Mouse (Mus musculus) intestine, postnatal 0 days (tissue): ENCODE results near the gene Atp13a4. TPM values are rescaled to one million over a fixed set of nuclear protein-coding genes. Genes with fewer than 3 reads are reported as not detected.
A peak's percentile ranks its signal among the peaks of the same experiment; 100 is the strongest.

Source experiments
- ATAC-seq: fragments of 200-750 bp; cut with Nextera tagmentation; 2 replicates; pipeline ENCODE4 v1.8.0; 2017; ENCODE audit warnings: mild to moderate bottlenecking, moderate TSS enrichment, moderate library complexity
- H3K27ac ChIP-seq: fragments of 300-500 bp; sonication (generic); 2 replicates; pipeline ENCODE4 v1.5.1; 2014; ENCODE audit warnings: mild to moderate bottlenecking, low read depth, low read length, moderate library complexity
- H3K27me3 ChIP-seq: fragments of 300-500 bp; sonication (generic); replicated peaks from 2 replicates; pipeline ENCODE4 v1.6.1; 2014; ENCODE audit warnings: low read length, mixed read lengths; ENCODE audit not compliant: control insufficient read depth, insufficient read depth
- H3K36me3 ChIP-seq: fragments of 300-500 bp; sonication (generic); 2 replicates; pipeline ENCODE4 v1.6.1; 2014; ENCODE audit warnings: mild to moderate bottlenecking, moderate library complexity; ENCODE audit not compliant: control insufficient read depth, insufficient read depth
- H3K4me1 ChIP-seq: fragments of 300-500 bp; sonication (generic); replicated peaks from 2 replicates; pipeline ENCODE4 v1.6.1; 2014; ENCODE audit warnings: antibody characterized with exemption, low read length, mixed read lengths; ENCODE audit not compliant: control insufficient read depth, insufficient read depth
- H3K4me2 ChIP-seq: fragments of 300-500 bp; sonication (generic); replicated peaks from 2 replicates; pipeline ENCODE4 v1.6.1; 2014; ENCODE audit warnings: low read depth, mild to moderate bottlenecking, moderate library complexity
- H3K4me3 ChIP-seq: fragments of 300-500 bp; sonication (generic); 2 replicates; pipeline ENCODE4 v1.5.1; 2014; ENCODE audit warnings: low read depth, low read length
- H3K9ac ChIP-seq: fragments of 300-500 bp; sonication (generic); 2 replicates; pipeline ENCODE4 v1.6.1; 2014; ENCODE audit warnings: mild to moderate bottlenecking, low read depth, low read length
- H3K9me3 ChIP-seq: fragments of 300-500 bp; sonication (generic); 2 replicates; pipeline ENCODE4 v1.6.1; 2016; ENCODE audit warnings: mixed run types; ENCODE audit not compliant: control insufficient read depth
- CTCF ChIP-seq: sonication (generic); IDR thresholded peaks from 2 replicates; pipeline ENCODE4 v1.5.1; 2016; ENCODE audit warnings: low read depth, mild to moderate bottlenecking, control low read depth, antibody characterized with exemption, moderate library complexity
- WGBS: fragments of 180-500 bp; shearing (Covaris S2); extraction: QIAGEN DNeasy Blood & Tissue Kit; methylation state at CpG from one replicate; pipeline ENCODE4 v1.1.7; 2014; 5-methylcytosine and 5-hydroxymethylcytosine counted together
- polyA plus RNA-seq: library from polyadenylated mRNA; unstranded; fragments of >200 nt; fragmentation: Nextera tagmentation; extraction: Ambion mirVana; gene quantifications from 2 replicates; pipeline ENCODE4 v1.2.1, GENCODE M21; 2015

Atp13a4 gene
- polyA plus RNA-seq, 1 experiment from 2014 or later: not detected

DNA sequence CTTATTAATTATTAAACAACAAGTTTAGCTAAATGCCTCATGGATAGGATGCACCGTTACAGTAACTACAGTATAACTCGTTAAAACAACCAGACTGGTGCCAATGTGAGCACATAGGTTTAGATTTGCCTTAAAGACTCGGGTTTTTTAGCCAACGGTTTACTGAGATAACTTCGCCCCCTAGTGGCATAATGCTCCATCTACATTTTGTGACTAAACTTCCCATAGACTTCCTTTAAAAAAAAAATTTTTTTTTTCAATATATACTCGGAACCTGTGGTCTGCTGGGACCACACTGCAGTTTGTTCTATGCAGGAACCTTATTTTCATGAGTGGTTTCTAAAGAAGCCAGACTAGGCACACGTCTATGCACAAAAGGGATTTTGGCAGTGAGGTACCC is 16.2 kb upstream of the Atp13a4 start:
- no peaks in the 10 kb centered on the region for H3K27me3 ChIP-seq
- H3K9me3 ChIP-seq: no peaks in the 10 kb centered on the region
- peak overlapping the region; percentile 54 for H3K4me2 ChIP-seq
- no peak overlapping the region for H3K9ac ChIP-seq
- H3K27ac ChIP-seq: no peak overlapping the region
- no peak overlapping the region for H3K4me3 ChIP-seq
- H3K4me1 ChIP-seq: no peaks in the 10 kb centered on the region
- peak; percentile 75 for TF ChIP-seq CTCF
- 4% methylated on average over 7 of the region's 7 CpGs for WGBS
- H3K36me3 ChIP-seq: no peaks in the 10 kb centered on the region
- no peak for ATAC-seq

DNA sequence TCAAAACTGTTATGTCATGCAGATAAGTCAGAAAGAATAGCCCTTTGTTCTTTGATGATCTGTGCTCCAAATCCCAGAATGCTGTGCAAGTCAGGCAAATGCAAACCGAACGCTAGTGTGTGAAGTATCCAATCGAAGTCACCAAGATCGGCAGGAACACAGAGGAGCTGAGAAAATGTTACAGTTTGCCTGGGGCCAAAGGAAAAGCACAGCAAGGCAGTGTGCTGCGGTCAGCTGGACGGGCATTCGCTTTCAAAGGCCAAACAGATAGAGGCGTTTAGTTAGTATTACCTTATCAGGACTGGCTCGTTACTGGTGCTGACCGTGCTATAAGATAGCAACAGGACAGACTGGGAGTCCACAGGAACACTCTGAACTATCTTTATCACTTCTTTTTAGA is 15.8 kb upstream of the Atp13a4 start:
- Histone ChIP-seq H3K36me3 (no peaks in the 10 kb centered on the region), H3K4me1 (no peaks in the 10 kb centered on the region), H3K27ac (no peak overlapping the region), H3K4me2 (peak overlapping the region; percentile 54), H3K27me3 (no peaks in the 10 kb centered on the region), H3K4me3 (no peak overlapping the region), H3K9me3 (no peaks in the 10 kb centered on the region), H3K9ac (no peak overlapping the region)
- 26% methylated on average over 10 of the region's 10 CpGs for WGBS
- no peak for TF ChIP-seq CTCF
- 0 out of 2 replicates have a peak, but pooled peaks have one; percentile 28 for ATAC-seq

DNA sequence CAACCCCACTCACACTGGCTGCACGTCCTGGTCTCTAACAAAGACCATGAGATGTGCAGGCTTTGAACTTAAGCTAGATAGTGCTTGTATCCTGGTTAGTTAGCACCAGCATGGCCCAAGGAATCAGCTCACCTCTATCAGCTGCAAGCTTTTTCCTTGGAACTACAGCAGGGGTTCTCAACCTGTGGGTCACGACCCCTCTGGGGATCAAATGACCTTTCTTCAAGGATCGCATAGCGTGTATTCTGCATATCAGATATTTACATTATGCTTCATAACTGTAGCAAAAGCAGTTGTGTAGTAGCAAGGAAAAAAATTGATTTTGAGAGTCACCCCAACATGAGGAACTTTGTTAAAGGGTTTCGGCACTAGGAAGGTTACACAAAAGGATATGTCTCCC is 15.0 kb upstream of the Atp13a4 start:
- no peak overlapping the region for H3K4me3 ChIP-seq
- no peak overlapping the region for H3K27ac ChIP-seq
- WGBS: 84% methylated on average over 5 of the region's 5 CpGs

DNA sequence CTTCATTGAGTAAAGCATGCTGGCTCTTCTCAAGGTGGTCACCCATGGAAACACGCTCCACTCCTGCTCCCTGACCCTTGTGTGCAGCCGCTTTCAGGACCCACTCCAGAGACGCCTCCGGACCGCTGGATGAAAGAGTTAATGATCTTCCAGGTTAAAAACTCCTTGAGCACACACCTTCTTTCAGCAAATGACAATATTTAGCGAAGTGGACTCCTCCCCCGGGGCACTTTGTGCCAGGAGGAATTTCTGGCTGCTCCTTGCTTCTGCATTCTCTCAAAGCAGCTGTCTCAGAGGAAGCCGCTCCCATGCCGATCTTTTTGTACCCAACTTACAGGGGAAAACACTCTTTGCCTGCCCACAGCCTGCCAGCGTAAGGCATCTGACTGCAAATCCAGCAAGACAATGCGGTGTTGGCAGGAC is 3.4 kb downstream of the Atp13a4 start:
- Histone ChIP-seq H3K36me3 (no peaks in the 10 kb centered on the region), H3K4me3 (no peak overlapping the region), H3K27ac (no peak overlapping the region), H3K4me2 (0 out of 2 replicates have a peak overlapping the region, but pooled peaks have one; percentile 6), H3K9me3 (no peaks in the 10 kb centered on the region), H3K27me3 (no peaks in the 10 kb centered on the region), H3K4me1 (no peaks in the 10 kb centered on the region), H3K9ac (no peak overlapping the region)
- no peak for ATAC-seq
- 30% methylated on average over 11 of the region's 11 CpGs for WGBS
- no peak for TF ChIP-seq CTCF

More for the DNA sequence above, 15.0 kb upstream of the Atp13a4 start:
- no peak overlapping the region for H3K9ac ChIP-seq
- H3K9me3 ChIP-seq: no peaks in the 10 kb centered on the region
- TF ChIP-seq CTCF: no peak
- no peak for ATAC-seq
- no peaks in the 10 kb centered on the region for H3K27me3 ChIP-seq
- H3K4me2 ChIP-seq: no peak overlapping the region
- no peaks in the 10 kb centered on the region for H3K4me1 ChIP-seq
- H3K36me3 ChIP-seq: no peaks in the 10 kb centered on the region

DNA sequence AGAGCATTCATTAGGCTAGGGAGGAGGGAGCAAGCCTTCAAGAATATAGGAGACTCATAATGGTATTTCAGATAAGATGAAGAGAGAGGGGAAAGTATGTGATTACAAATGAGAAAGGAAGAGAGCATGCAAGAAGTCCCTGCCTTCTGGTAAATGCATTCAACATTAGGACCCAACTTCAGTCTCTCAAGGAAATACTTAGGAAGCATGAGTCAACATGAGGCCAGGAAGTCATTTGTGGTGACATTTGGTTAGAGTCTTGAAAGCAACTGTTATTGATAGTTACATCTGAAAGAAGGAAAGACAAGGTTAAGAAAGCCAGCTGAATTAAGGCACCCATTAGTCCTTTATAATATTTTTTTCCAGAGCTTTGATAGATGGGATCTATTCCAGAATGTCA is 4.8 kb downstream of the Atp13a4 start:
- H3K4me3 ChIP-seq: no peak overlapping the region
- ATAC-seq: no peak

DNA sequence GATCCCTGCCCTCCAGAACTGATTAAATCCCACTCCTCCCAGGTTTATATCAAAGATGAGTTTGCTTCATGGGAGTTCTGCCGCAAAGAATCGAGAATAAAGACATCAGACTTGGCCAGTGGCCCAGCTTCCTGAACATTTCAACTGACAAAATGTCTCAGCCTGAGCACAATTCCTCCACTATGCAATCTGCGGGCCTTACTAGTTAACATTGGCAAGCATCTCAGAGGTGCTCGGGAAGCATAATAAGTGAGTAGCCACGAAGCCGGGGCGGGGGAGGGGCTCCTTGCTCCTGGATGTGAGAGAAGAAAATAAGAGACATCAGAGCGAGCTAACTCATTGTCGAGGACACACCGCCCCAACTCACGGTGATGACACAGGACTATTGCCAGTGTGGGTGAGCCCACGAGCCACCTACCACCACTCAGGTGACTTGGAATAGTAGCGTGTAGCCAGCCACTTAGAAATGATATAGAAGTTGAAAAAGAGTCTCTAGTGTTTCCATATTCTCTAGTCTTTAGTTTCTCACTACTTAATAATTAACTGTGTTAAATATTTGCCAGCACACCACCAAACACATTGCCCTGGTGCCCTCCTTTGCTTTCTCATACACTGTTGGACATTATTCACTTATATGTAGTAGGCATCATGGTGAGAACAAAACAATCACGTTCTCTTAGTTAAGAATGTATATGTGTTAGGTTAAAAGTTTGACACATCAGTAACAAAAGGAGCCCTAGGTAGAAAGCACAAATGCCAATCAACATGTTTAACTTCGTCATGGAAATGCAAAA is 8.1 kb downstream of the Atp13a4 start:
- no peak for ATAC-seq
- H3K4me1 ChIP-seq: no peaks in the 10 kb centered on the region
- H3K9me3 ChIP-seq: no peaks in the 10 kb centered on the region
- no peak overlapping the region for H3K9ac ChIP-seq
- H3K4me2 ChIP-seq: no peak overlapping the region
- TF ChIP-seq CTCF: no peak
- no peaks in the 10 kb centered on the region for H3K27me3 ChIP-seq
- WGBS: 68% methylated on average over 15 of the region's 15 CpGs
- no peak overlapping the region for H3K27ac ChIP-seq
- H3K4me3 ChIP-seq: no peak overlapping the region
- no peaks in the 10 kb centered on the region for H3K36me3 ChIP-seq

More for the DNA sequence above, 4.8 kb downstream of the Atp13a4 start:
- no peaks in the 10 kb centered on the region for H3K4me1 ChIP-seq
- no peaks in the 10 kb centered on the region for H3K27me3 ChIP-seq
- H3K4me2 ChIP-seq: no peak overlapping the region
- no peak overlapping the region for H3K9ac ChIP-seq
- TF ChIP-seq CTCF: no peak
- no peaks in the 10 kb centered on the region for H3K36me3 ChIP-seq
- no peaks in the 10 kb centered on the region for H3K9me3 ChIP-seq
- H3K27ac ChIP-seq: no peak overlapping the region

DNA sequence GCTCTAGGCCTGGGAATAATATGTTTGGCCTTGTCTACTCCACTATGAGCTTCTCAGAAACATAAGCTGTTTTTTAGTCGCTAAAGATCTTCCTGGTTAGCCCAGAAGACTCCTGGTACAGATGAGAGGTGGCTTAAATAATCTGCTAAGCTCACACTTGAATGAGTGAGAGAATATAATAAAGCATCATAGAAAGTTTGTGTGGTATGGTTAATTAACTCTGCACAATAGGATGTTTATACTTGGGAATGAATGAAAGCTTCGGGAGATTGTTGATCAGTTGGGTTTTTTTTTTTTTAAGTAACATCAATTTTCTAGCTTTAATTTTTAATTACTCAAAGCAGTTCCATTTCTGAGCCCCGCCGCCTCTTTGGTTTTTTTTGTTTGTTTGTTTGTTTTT is 8.8 kb downstream of the Atp13a4 start:
- Histone ChIP-seq H3K4me3 (no peak overlapping the region), H3K27me3 (no peaks in the 10 kb centered on the region), H3K4me2 (no peak overlapping the region), H3K27ac (no peak overlapping the region), H3K36me3 (no peaks in the 10 kb centered on the region), H3K4me1 (no peaks in the 10 kb centered on the region), H3K9me3 (no peaks in the 10 kb centered on the region), H3K9ac (no peak overlapping the region)
- no peak for ATAC-seq
- TF ChIP-seq CTCF: no peak
- 85% methylated on average over 4 of the region's 4 CpGs for WGBS
